Mouse (Mus musculus) heart, adult 2 months (tissue): ENCODE measurements around the gene Hcrt. TPM values are rescaled to one million over a fixed set of nuclear protein-coding genes. Genes with fewer than 3 reads are reported as not detected.

ENCODE experiments used
- DNase-seq, 2 experiments: peaks; one replicate each; pipeline ENCODE4 v3.0.0; 2021
- H3K27ac ChIP-seq: fragments of 200-600 bp; 2 replicates; pipeline ENCODE4 v1.8.1; 2022
- H3K27me3 ChIP-seq: fragments of 200-500 bp; 2 replicates; pipeline ENCODE4 v1.6.1; 2012; ENCODE audit warnings: mild to moderate bottlenecking, low read length, inconsistent platforms, mixed read lengths; ENCODE audit not compliant: control insufficient read depth, insufficient read depth
- H3K36me3 ChIP-seq: fragments of 200-500 bp; 2 replicates; pipeline ENCODE4 v1.6.1; 2012; ENCODE audit warnings: low read length, inconsistent platforms; ENCODE audit not compliant: control insufficient read depth, insufficient read depth
- H3K4me1 ChIP-seq: fragments of 200-500 bp; 2 replicates; pipeline ENCODE4 v1.6.1; 2011; ENCODE audit warnings: low read length; ENCODE audit not compliant: control insufficient read depth, insufficient read depth
- H3K4me3 ChIP-seq: fragments of 200-600 bp; 2 replicates; pipeline ENCODE4 v1.8.1; 2022
- H3K79me2 ChIP-seq: fragments of 200-500 bp; replicated peaks from 2 replicates; pipeline ENCODE4 v1.6.1; 2012; ENCODE audit warnings: mild to moderate bottlenecking, inconsistent platforms, low read length, moderate library complexity, mixed read lengths; ENCODE audit not compliant: control insufficient read depth, insufficient read depth
- H3K9ac ChIP-seq: fragments of 200-500 bp; 2 replicates; pipeline ENCODE4 v1.6.1; 2012; ENCODE audit warnings: low read depth, mild to moderate bottlenecking, control low read depth, inconsistent platforms, low read length, mixed read lengths
- CTCF ChIP-seq: fragments of 200-600 bp; IDR thresholded peaks from 2 replicates; pipeline ENCODE4 v1.8.1; 2022; ENCODE audit warnings: antibody characterized with exemption, mild to moderate bottlenecking, moderate library complexity
- EP300 ChIP-seq: fragments of 200-500 bp; IDR thresholded peaks from 2 replicates; pipeline ENCODE4 v1.6.1; 2011; ENCODE audit warnings: low read depth, low read length, control low read depth; ENCODE audit not compliant: insufficient read depth
- POLR2A ChIP-seq: fragments of 200-500 bp; IDR thresholded peaks from 2 replicates; pipeline ENCODE4 v1.6.1; 2011; ENCODE audit warnings: mild to moderate bottlenecking, low read depth, low read length, control low read depth; ENCODE audit not compliant: insufficient read depth
- WGBS: fragments of 180-500 bp; shearing (Covaris S2); methylation state at CpG from one replicate; pipeline ENCODE4 v1.1.7; 2018; 5-methylcytosine and 5-hydroxymethylcytosine counted together
- intact Hi-C: fragments of 180-260 bp; cut with DNase I; formaldehyde crosslinking; loops from one replicate; pipeline ENCODE4 v1.15.1; 2025
- polyA plus RNA-seq: library from polyadenylated mRNA; depleted of rRNA; stranded (reverse); fragments of >200 nt; gene quantifications from 2 replicates; pipeline ENCODE4 v1.2.3, GENCODE M21; 2012
- total RNA-seq, 2 experiments: library from RNA; stranded (reverse); gene quantifications; 2 replicates each; pipeline ENCODE4 v1.2.3; 2021

The Hcrt gene
- total and polyA plus RNA-seq, 3 experiments: not detected

DNA sequence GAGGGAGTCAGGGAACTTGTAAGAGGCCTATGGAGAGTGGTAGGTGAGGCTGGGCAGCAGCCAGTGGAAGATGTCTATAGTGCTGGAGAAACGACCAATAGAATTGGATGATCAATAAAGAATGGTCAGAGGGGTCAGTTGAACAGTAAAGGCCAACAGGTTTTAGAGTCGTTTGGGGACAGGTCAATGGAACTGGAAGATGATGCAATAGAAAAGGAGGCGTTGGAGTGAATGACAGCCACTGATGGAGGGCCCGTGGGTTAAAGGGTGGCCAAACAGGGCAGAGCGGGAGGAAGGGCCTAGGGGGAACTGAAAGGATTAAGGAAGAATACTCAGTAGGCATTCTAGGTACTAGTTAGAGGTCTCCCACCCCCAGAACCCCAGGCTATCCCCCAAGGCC is 15.6 kb downstream of the Hcrt start:
- Histone ChIP-seq H3K79me2 (no peaks in the 10 kb centered on the region), H3K4me1 (no peaks in the 10 kb centered on the region), H3K27me3 (no peaks in the 10 kb centered on the region), H3K36me3 (no peaks in the 10 kb centered on the region), H3K27ac (no peak overlapping the region), H3K9ac (no peak overlapping the region), H3K4me3 (no peak overlapping the region)
- intact Hi-C loops: no loop called here
- TF ChIP-seq CTCF (no peak), POLR2A (no peak), EP300 (no peak)
- WGBS: 73% methylated on average over 5 of the region's 5 CpGs
- DNase-seq: no peak

- Histone ChIP-seq H3K27me3 (no peaks in the 10 kb centered on the region), H3K4me1 (no peaks in the 10 kb centered on the region), H3K36me3 (no peaks in the 10 kb centered on the region), H3K4me3 (no peak overlapping the region), H3K9ac (no peak overlapping the region), H3K27ac (no peak overlapping the region), H3K79me2 (no peaks in the 10 kb centered on the region)
- 74% methylated on average over 10 of the region's 10 CpGs for WGBS
- DNase-seq: no peak
- intact Hi-C loops: no loop called here
- TF ChIP-seq EP300 (no peak), CTCF (no peak), POLR2A (no peak)
These were observed 16.2 kb downstream of the Hcrt start for GRCm38 (mm10) chr11:100746546-100746945.

DNA sequence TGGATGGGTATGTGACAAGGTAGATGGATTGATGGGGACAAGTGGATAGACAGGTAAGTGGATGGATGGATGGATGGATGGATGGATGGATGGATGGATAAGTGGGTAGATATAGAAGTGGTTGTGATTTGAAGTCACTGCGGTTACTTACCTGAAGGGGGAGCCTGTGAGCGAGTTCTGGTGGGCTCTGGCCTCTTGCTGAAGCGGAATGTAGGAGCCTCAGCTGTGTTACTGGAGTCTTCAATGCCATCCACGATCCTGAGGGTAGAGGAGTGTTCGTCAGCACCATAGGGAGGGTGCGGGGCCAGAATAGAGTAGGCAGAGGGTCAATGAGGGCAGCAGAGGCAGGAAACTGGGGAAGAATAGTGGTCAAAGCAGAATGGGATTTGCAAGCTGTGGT is 17.6 kb downstream of the Hcrt start:
- no peak for DNase-seq
- 21% methylated on average over 6 of the region's 6 CpGs for WGBS
- Histone ChIP-seq H3K4me3 (no peak overlapping the region), H3K36me3 (no peaks in the 10 kb centered on the region), H3K79me2 (no peaks in the 10 kb centered on the region), H3K4me1 (no peaks in the 10 kb centered on the region), H3K27ac (no peak overlapping the region), H3K27me3 (no peaks in the 10 kb centered on the region), H3K9ac (no peak overlapping the region)
- TF ChIP-seq CTCF: peak; percentile 77
- TF ChIP-seq EP300: no peak
- TF ChIP-seq POLR2A: no peak
- intact Hi-C loops: loop anchor here (2.0 kb wide), 1 partner anchor 16 kb away; no protein-coding TSS in a partner anchor

GRCm38 (mm10) chr11:100741348-100741747 is 21.4 kb downstream of the Hcrt start:
- TF ChIP-seq EP300 (no peak), POLR2A (no peak), CTCF (no peak)
- Histone ChIP-seq H3K4me3 (no peak overlapping the region), H3K27me3 (no peaks in the 10 kb centered on the region), H3K27ac (no peak overlapping the region), H3K79me2 (peaks cover 2% of the 10 kb centered on the region; the same call in 1 of the 2 replicates), H3K4me1 (peaks cover 6% of the 10 kb centered on the region), H3K9ac (no peak overlapping the region), H3K36me3 (no peaks in the 10 kb centered on the region)
- DNase-seq: peak in 1 of 2 experiments; percentile 64
- intact Hi-C loops: no loop called here
- WGBS: 50% methylated on average over 6 of the region's 6 CpGs

GRCm38 (mm10) chr11:100738749-100739148 is 24.0 kb downstream of the Hcrt start:
- no peaks in the 10 kb centered on the region for H3K36me3 ChIP-seq

GRCm38 (mm10) chr11:100738066-100738604 is 24.6 kb downstream of the Hcrt start, which contains the start of gene Rab5c:
Gene Rab5c, minus strand, starts transcription at chr11:100738215.
- peak within 1 kb of the TSS; percentile 97 for H3K27ac ChIP-seq
- no peaks in the 10 kb centered on the region for H3K36me3 ChIP-seq
- intact Hi-C loops: no loop called here
- peak within 1 kb of the TSS; percentile 84 for H3K9ac ChIP-seq
- TF ChIP-seq CTCF: peak; percentile 35
- TF ChIP-seq POLR2A: peak; percentile 32; the same call in 1 of the 2 replicates
- TF ChIP-seq EP300: 0 out of 2 replicates have a peak, but pooled peaks have one; percentile 33
- peaks cover 3% of the 10 kb centered on the region; the same call in 1 of the 2 replicates for H3K79me2 ChIP-seq
- under 1% methylated on average over 39 of the region's 39 CpGs for WGBS
- H3K4me1 ChIP-seq: peaks cover 13% of the 10 kb centered on the region
- H3K27me3 ChIP-seq: no peaks in the 10 kb centered on the region
- peak; percentile 98 to 99 for DNase-seq
- H3K4me3 ChIP-seq: peak within 1 kb of the TSS; percentile 95

More at GRCm38 (mm10) chr11:100738749-100739148, 24.0 kb downstream of the Hcrt start:
- Histone ChIP-seq H3K79me2 (peaks cover 3% of the 10 kb centered on the region; the same call in 1 of the 2 replicates), H3K4me1 (peaks cover 13% of the 10 kb centered on the region), H3K27ac (peak overlapping the region; percentile 87; the same call in 1 of the 2 replicates), H3K27me3 (no peaks in the 10 kb centered on the region), H3K4me3 (peak overlapping the region; percentile 44), H3K9ac (no peak overlapping the region)
- intact Hi-C loops: no loop called here
- no peak for DNase-seq
- 17% methylated on average over 5 of the region's 5 CpGs for WGBS
- TF ChIP-seq EP300 (no peak), CTCF (no peak), POLR2A (no peak)
